Mouse (Mus musculus): ENCODE results near the gene Dgcr2. TPM values are rescaled to one million over a fixed set of nuclear protein-coding genes. Genes with fewer than 3 reads are reported as not detected.

Dgcr2 gene
- total RNA-seq, 1 experiment, result 78.0 TPM

DNA sequence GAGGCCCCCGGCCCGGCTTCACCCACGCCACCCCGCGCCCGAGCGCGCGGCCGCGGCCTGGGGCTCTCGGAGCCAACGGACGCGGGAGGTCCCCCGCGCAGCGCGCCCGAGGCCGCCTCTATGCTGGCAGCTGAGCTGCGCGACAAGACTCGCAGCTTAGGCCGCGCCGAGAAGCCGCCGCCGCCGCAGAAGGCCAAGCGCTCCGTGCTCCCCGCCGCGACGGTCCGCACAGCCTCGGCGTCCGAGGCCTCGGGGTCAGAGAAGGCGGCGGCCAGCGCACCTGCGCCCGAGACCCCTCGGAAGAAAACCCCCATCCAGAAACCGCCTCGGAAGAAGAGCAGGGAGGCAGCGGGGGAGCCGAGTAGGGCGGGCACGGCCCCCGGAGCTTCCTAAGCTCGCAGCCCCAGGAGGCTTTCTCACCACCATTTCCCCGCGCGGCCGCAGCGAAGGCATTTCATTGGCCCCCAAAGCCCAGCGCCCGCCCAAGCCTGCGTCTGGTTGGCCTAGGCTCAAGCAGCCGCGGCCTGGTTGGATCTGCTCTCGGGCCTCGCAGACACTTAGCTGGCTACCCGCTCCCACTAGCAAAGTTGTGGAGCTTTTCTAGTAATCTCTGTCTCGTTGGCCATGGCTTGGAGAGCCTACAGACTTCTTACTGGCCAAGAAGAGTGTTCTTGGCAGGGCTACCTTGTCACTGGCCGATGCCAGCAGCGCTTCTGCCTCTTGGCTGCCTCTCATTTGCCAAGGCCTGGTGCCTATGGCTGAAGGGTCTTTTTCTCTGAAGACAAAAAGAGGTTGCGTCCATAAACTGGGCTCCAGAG is 91.0 kb downstream of the Dgcr2 start:
- in situ Hi-C loops (cut with MboI; ENCODE audit: low sequenced_read_pairs in 2 of 2, unreplicated experiment in 2 of 2), result loop anchor here (10.0 to 25.0 kb wide), 2 partner anchors 777 to 805 kb away; partner anchors contain the start of gene Gp1bb (in 1 of the 2)
- Histone ChIP-seq H3K27ac (ENCODE audit: insufficient read depth, low read depth, low read length, poor library complexity, severe bottlenecking) (no peak overlapping the region), H3K4me3 (ENCODE audit: insufficient read depth in 1 of 2, low read depth in 1 of 2, low read length in 2 of 2, poor library complexity in 1 of 2, severe bottlenecking in 1 of 2) (peak overlapping the region; percentile 69), H3K9ac (ENCODE audit: insufficient read depth, low read depth, low read length, poor library complexity, severe bottlenecking) (peak overlapping the region; percentile 69), H3K9me3 (ENCODE audit: control insufficient read depth, insufficient read depth, low read depth, low read length) (no peaks in the 10 kb centered on the region), H3K36me3 (ENCODE audit: control insufficient read depth, insufficient read depth, low read length, poor library complexity, severe bottlenecking) (no peaks in the 10 kb centered on the region), H3K4me1 (ENCODE audit: control insufficient read depth in 2 of 2, insufficient read depth in 2 of 2, low read length in 2 of 2, poor library complexity in 1 of 2) (peaks cover 0 to 7% of the 10 kb centered on the region in 2 experiments; a peak in 1 of 4 replicates)
- TF ChIP-seq CHD2 (IDR thresholded peaks at IDR 0.05; ENCODE audit: low read depth, low read length) (0 out of 2 replicates have a peak, but pooled peaks have one; percentile 34), ZNF384 (IDR thresholded peaks at IDR 0.05; ENCODE audit: low read depth, low read length) (no peak), HCFC1 (IDR thresholded peaks at IDR 0.05; ENCODE audit: borderline replicate concordance, insufficient read depth, low read length) (no peak), MAFK (IDR thresholded peaks at IDR 0.05; ENCODE audit: insufficient read depth, low read depth, low read length) (no peak), ZC3H11A (IDR thresholded peaks at IDR 0.05; ENCODE audit: borderline replicate concordance, low read depth, low read length) (no peak)
- peak; percentile 91 for DNase-seq (ENCODE audit: low read depth, low spot score)

DNA sequence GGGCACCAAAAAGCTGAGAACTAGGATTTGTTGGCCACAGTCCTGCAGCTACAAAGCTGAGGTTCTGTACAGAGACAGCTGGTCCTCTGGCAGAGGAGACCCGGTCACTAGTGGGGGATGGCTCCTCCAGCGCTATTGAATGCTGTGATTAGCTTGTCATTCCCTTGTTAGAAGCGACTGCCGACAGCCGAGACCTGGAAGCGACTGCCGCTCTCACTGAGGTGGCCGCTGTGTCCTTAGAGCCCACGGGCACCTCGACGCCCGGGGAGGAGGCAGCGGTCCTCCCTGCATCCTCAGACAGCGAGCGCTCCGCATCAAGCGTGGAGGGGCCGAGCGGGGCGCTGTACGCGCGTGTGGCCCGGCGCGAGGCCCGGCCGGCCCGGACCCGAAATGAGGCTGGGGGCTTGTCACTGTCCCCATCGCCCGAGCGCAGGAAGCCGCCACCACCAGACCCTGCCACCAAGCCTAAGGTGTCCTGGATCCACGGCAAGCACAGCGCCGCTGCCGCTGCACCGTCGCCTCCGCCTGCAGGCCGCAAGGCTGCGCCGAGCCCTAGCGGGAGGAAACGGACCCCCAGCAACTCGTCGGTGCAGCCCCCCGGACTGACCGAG is 91.7 kb downstream of the Dgcr2 start:
- no peak overlapping the region for H3K27ac ChIP-seq (ENCODE audit: insufficient read depth, low read depth, low read length, poor library complexity, severe bottlenecking)
- DNase-seq (ENCODE audit: low read depth, low spot score), result no peak
- H3K4me1 ChIP-seq (ENCODE audit: control insufficient read depth in 2 of 2, insufficient read depth in 2 of 2, low read length in 2 of 2, poor library complexity in 1 of 2), result peaks cover 0 to 9% of the 10 kb centered on the region in 2 experiments; a peak in 1 of 4 replicates
- no peaks in the 10 kb centered on the region for H3K9me3 ChIP-seq (ENCODE audit: control insufficient read depth, insufficient read depth, low read depth, low read length)
- H3K9ac ChIP-seq (ENCODE audit: insufficient read depth, low read depth, low read length, poor library complexity, severe bottlenecking), result peak overlapping the region; percentile 69
- peak overlapping the region; percentile 69 for H3K4me3 ChIP-seq (ENCODE audit: insufficient read depth in 1 of 2, low read depth in 1 of 2, low read length in 2 of 2, poor library complexity in 1 of 2, severe bottlenecking in 1 of 2)
- in situ Hi-C loops (cut with MboI; ENCODE audit: low sequenced_read_pairs in 2 of 2, unreplicated experiment in 2 of 2), result loop anchor here (10.0 to 25.0 kb wide), 2 partner anchors 778 to 806 kb away; partner anchors contain the start of gene Gp1bb (in 1 of the 2)
- TF ChIP-seq ZNF384 (IDR thresholded peaks at IDR 0.05; ENCODE audit: low read depth, low read length), result no peak
- TF ChIP-seq CHD2 (IDR thresholded peaks at IDR 0.05; ENCODE audit: low read depth, low read length), result no peak
- no peak for TF ChIP-seq ZC3H11A (IDR thresholded peaks at IDR 0.05; ENCODE audit: borderline replicate concordance, low read depth, low read length)
- no peak for TF ChIP-seq MAFK (IDR thresholded peaks at IDR 0.05; ENCODE audit: insufficient read depth, low read depth, low read length)
- no peak for TF ChIP-seq HCFC1 (IDR thresholded peaks at IDR 0.05; ENCODE audit: borderline replicate concordance, insufficient read depth, low read length)
- no peaks in the 10 kb centered on the region for H3K36me3 ChIP-seq (ENCODE audit: control insufficient read depth, insufficient read depth, low read length, poor library complexity, severe bottlenecking)

DNA sequence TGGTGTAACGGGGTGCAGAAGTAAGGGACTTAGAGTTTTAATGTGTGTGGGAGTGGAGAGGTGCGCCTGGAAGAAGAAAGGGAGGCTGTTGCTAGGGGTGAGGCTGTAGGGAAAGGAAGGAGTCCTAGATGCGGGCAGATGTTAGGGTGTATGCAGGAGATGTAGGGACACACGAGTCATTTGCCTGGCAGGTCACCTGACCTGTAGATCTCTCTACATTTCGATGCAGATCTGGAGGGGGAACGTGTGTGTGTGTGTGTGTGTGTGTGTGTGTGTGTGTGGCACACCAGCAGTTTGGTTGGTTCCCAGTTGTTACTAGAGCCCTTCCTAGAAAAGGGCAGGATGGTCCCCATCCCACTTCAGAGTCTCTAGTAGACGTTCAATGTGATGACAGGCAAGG is 93.4 kb downstream of the Dgcr2 start:
- Histone ChIP-seq H3K27ac (ENCODE audit: insufficient read depth, low read depth, low read length, poor library complexity, severe bottlenecking) (no peak overlapping the region), H3K4me3 (ENCODE audit: insufficient read depth in 1 of 2, low read depth in 1 of 2, low read length in 2 of 2, poor library complexity in 1 of 2, severe bottlenecking in 1 of 2) (peak overlapping the region in 1 of 2 experiments; percentile 60; a peak in 2 of 4 replicates), H3K36me3 (ENCODE audit: control insufficient read depth, insufficient read depth, low read length, poor library complexity, severe bottlenecking) (no peaks in the 10 kb centered on the region), H3K4me1 (ENCODE audit: control insufficient read depth in 2 of 2, insufficient read depth in 2 of 2, low read length in 2 of 2, poor library complexity in 1 of 2) (peaks cover 0 to 9% of the 10 kb centered on the region in 2 experiments; a peak in 1 of 4 replicates), H3K9me3 (ENCODE audit: control insufficient read depth, insufficient read depth, low read depth, low read length) (no peaks in the 10 kb centered on the region), H3K9ac (ENCODE audit: insufficient read depth, low read depth, low read length, poor library complexity, severe bottlenecking) (no peak overlapping the region)
- in situ Hi-C loops (cut with MboI; ENCODE audit: low sequenced_read_pairs in 2 of 2, unreplicated experiment in 2 of 2), result loop anchor here (10.0 to 25.0 kb wide), 2 partner anchors 780 to 807 kb away; partner anchors contain the start of gene Gp1bb (in 1 of the 2)
- DNase-seq (ENCODE audit: low read depth, low spot score), result no peak
- no peak for TF ChIP-seq ZNF384 (IDR thresholded peaks at IDR 0.05; ENCODE audit: low read depth, low read length)
- no peak for TF ChIP-seq HCFC1 (IDR thresholded peaks at IDR 0.05; ENCODE audit: borderline replicate concordance, insufficient read depth, low read length)
- no peak for TF ChIP-seq ZC3H11A (IDR thresholded peaks at IDR 0.05; ENCODE audit: borderline replicate concordance, low read depth, low read length)
- TF ChIP-seq CHD2 (IDR thresholded peaks at IDR 0.05; ENCODE audit: low read depth, low read length), result no peak
- TF ChIP-seq MAFK (IDR thresholded peaks at IDR 0.05; ENCODE audit: insufficient read depth, low read depth, low read length), result no peak

DNA sequence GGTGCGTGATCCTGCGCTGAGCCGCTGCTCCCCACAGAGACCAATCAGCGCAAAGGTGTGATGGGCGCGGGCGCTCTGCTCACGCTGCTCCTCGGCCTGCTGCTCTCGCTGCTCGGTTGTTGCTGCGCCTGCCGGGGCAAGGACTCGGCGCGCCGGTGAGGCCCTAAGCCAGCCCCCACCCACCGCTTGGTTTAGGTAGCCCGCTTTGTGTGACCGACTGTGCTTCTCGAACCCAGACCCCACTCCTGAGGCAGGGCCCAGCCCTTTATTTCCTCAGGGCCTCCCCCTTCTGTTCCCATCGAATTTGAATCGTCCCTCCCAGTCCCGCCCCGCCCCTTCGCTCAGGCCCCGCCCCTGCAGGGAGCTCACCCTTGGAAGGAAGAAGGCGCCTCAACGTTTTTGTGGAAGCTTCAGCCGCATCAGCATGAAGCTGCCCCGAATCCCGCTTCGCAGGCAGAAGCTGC is 93.9 kb downstream of the Dgcr2 start:
- peak; percentile 74 for DNase-seq (ENCODE audit: low read depth, low spot score)
- Histone ChIP-seq H3K9ac (ENCODE audit: insufficient read depth, low read depth, low read length, poor library complexity, severe bottlenecking) (no peak overlapping the region), H3K27ac (ENCODE audit: insufficient read depth, low read depth, low read length, poor library complexity, severe bottlenecking) (no peak overlapping the region), H3K4me3 (ENCODE audit: insufficient read depth in 1 of 2, low read depth in 1 of 2, low read length in 2 of 2, poor library complexity in 1 of 2, severe bottlenecking in 1 of 2) (peak overlapping the region; percentile 55 to 60), H3K4me1 (ENCODE audit: control insufficient read depth in 2 of 2, insufficient read depth in 2 of 2, low read length in 2 of 2, poor library complexity in 1 of 2) (peaks cover 0 to 9% of the 10 kb centered on the region in 2 experiments; a peak in 1 of 4 replicates), H3K36me3 (ENCODE audit: control insufficient read depth, insufficient read depth, low read length, poor library complexity, severe bottlenecking) (no peaks in the 10 kb centered on the region), H3K9me3 (ENCODE audit: control insufficient read depth, insufficient read depth, low read depth, low read length) (no peaks in the 10 kb centered on the region)
- in situ Hi-C loops (cut with MboI; ENCODE audit: low sequenced_read_pairs in 2 of 2, unreplicated experiment in 2 of 2), result loop anchor here (10.0 to 25.0 kb wide), 2 partner anchors 780 to 808 kb away; partner anchors contain the start of gene Gp1bb (in 1 of the 2)
- no peak for TF ChIP-seq ZC3H11A (IDR thresholded peaks at IDR 0.05; ENCODE audit: borderline replicate concordance, low read depth, low read length)
- no peak for TF ChIP-seq ZNF384 (IDR thresholded peaks at IDR 0.05; ENCODE audit: low read depth, low read length)
- TF ChIP-seq HCFC1 (IDR thresholded peaks at IDR 0.05; ENCODE audit: borderline replicate concordance, insufficient read depth, low read length), result no peak
- TF ChIP-seq CHD2 (IDR thresholded peaks at IDR 0.05; ENCODE audit: low read depth, low read length), result no peak
- TF ChIP-seq MAFK (IDR thresholded peaks at IDR 0.05; ENCODE audit: insufficient read depth, low read depth, low read length), result no peak
